Mouse (Mus musculus) liver, postnatal 0 days (tissue): ENCODE data around the gene Rin3.

ENCODE experiments used
- CTCF ChIP-seq: sonication (generic); IDR thresholded peaks from 2 replicates; pipeline ENCODE4 v1.5.1; 2016; ENCODE audit warnings: antibody characterized with exemption, low read depth
- EP300 ChIP-seq: IDR thresholded peaks from 2 replicates; pipeline ENCODE4 v1.6.1; 2016; ENCODE audit warnings: antibody characterized with exemption, low read depth, mild to moderate bottlenecking

DNA sequence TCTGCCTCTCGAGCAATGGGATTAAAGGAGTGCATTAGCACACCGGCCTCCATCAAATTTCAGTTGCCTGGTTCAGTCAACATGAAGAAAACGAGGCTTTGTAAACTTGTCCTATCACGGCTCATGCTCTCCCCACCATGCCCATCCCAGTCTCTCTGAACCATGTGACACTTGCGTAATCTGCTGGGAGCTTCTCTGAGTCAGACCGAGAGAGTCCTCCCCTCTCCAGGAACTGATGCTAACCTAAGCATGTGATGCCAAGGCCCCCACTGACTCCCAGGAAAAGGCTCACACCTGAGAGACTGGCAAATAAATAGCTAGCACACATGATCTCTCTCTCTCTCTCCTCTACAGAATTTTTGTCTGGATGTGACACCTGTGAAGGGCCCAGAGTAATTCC, 134.9 kb downstream of the Rin3 start:
- TF ChIP-seq CTCF (no peak), EP300 (no peak)
